Mouse (Mus musculus) left cerebral cortex, postnatal 14 days (tissue): ENCODE data around the gene Dnase1l3. TPM values are rescaled to one million over a fixed set of nuclear protein-coding genes. Genes with fewer than 3 reads are reported as not detected.
A peak's percentile ranks its signal among the peaks of the same experiment; 100 is the strongest.

ENCODE experiments used
- DNase-seq, 2 experiments: peaks; one replicate each; pipeline ENCODE4 v3.0.0; 2021 to 2022; ENCODE audit warnings: low spot score in 2 of 2, mixed read lengths in 1 of 2
- intact Hi-C: fragments of 180-260 bp; cut with DNase I; formaldehyde crosslinking; loops from one replicate; pipeline ENCODE4 v1.15.1; 2025
- long read RNA-seq, 2 experiments: library from polyadenylated mRNA; stranded (forward); transcript quantifications; one replicate each; pipeline ENCODE4 v2.0.0; 2021
- total RNA-seq, 2 experiments: library from RNA; stranded (reverse); gene quantifications; 2 replicates each; pipeline ENCODE4 v1.2.3; 2021

The Dnase1l3 gene
- total RNA-seq = not detected
- long read RNA-seq, experiment 1 = 0 reads
- long read RNA-seq, experiment 2 = 0 reads

GRCm38 (mm10) chr14:7994271-7994767, at the start of gene Dnase1l3:
Dnase1l3 (minus strand) TSS chr14:7994573.
- intact Hi-C loops = no loop called here
- peak in 1 of 2 experiments; percentile 42 for DNase-seq

- intact Hi-C loops = no loop called here
- no peak for DNase-seq
Observed at GRCm38 (mm10) chr14:8042577-8042976, 48.2 kb upstream of the Dnase1l3 start.

- intact Hi-C loops = no loop called here
- DNase-seq = no peak
Observed at GRCm38 (mm10) chr14:8042120-8042519, 47.7 kb upstream of the Dnase1l3 start.

- no peak for DNase-seq
- intact Hi-C loops = loop anchor here (2.0 kb wide), 1 partner anchor 36 kb away; no protein-coding TSS in a partner anchor
Observed at GRCm38 (mm10) chr14:8040911-8041678, 46.7 kb upstream of the Dnase1l3 start.

GRCm38 (mm10) chr14:8040179-8040578, 45.8 kb upstream of the Dnase1l3 start:
- intact Hi-C loops = loop anchor here (2.0 kb wide), 1 partner anchor 35 kb away; no protein-coding TSS in a partner anchor
- no peak for DNase-seq

- intact Hi-C loops = no loop called here
- peak; percentile 42 to 59 for DNase-seq
Observed at GRCm38 (mm10) chr14:8038791-8039448, 44.5 kb upstream of the Dnase1l3 start.

GRCm38 (mm10) chr14:8038150-8038549, 43.8 kb upstream of the Dnase1l3 start:
- no peak for DNase-seq
- intact Hi-C loops = no loop called here

GRCm38 (mm10) chr14:8036406-8036805, 42.0 kb upstream of the Dnase1l3 start:
- DNase-seq = no peak
- intact Hi-C loops = no loop called here

- no peak for DNase-seq
- intact Hi-C loops = no loop called here
Observed at GRCm38 (mm10) chr14:8035951-8036350, 41.6 kb upstream of the Dnase1l3 start.

GRCm38 (mm10) chr14:8034561-8034960, 40.2 kb upstream of the Dnase1l3 start:
- intact Hi-C loops = no loop called here
- DNase-seq = no peak

- intact Hi-C loops = loop anchor here (2.0 kb wide), 1 partner anchor 32 kb away; no protein-coding TSS in a partner anchor
- DNase-seq = peak; percentile 52 to 59
Observed at GRCm38 (mm10) chr14:8032087-8032944, 37.9 kb upstream of the Dnase1l3 start.

GRCm38 (mm10) chr14:8030535-8030934, 36.2 kb upstream of the Dnase1l3 start:
- intact Hi-C loops = no loop called here
- no peak for DNase-seq

GRCm38 (mm10) chr14:8029752-8030151, 35.4 kb upstream of the Dnase1l3 start:
- intact Hi-C loops = no loop called here
- no peak for DNase-seq

GRCm38 (mm10) chr14:8028086-8028485, 33.7 kb upstream of the Dnase1l3 start:
- DNase-seq = no peak
- intact Hi-C loops = no loop called here

- intact Hi-C loops = no loop called here
- DNase-seq = no peak
Observed at GRCm38 (mm10) chr14:8026769-8027531, 32.6 kb upstream of the Dnase1l3 start.

GRCm38 (mm10) chr14:8024936-8025335, 30.6 kb upstream of the Dnase1l3 start:
- no peak for DNase-seq
- intact Hi-C loops = no loop called here

- intact Hi-C loops = no loop called here
- no peak for DNase-seq
Observed at GRCm38 (mm10) chr14:8024469-8024868, 30.1 kb upstream of the Dnase1l3 start.

GRCm38 (mm10) chr14:8020546-8020945, 26.2 kb upstream of the Dnase1l3 start:
- no peak for DNase-seq
- intact Hi-C loops = no loop called here

GRCm38 (mm10) chr14:8020011-8020410, 25.6 kb upstream of the Dnase1l3 start:
- no peak for DNase-seq
- intact Hi-C loops = no loop called here
